Mouse (Mus musculus) lung, postnatal 25 days (tissue): ENCODE data around the gene Gm9732.
"Not testable (repeated sequence)": the region's sequence is repeated elsewhere in the genome, so short reads cannot be mapped to it uniquely, and the experiment has no call there.

ENCODE experiments used
- DNase-seq: peaks from one replicate; pipeline ENCODE4 v3.0.0; 2022; ENCODE audit warnings: low spot score

Gm9732 gene

GRCm38 (mm10) chr14:43274986-43275511 is at the start of gene Gm9732:
TSS of gene Gm9732 (plus strand) at chr14:43275036.
- DNase-seq, result not testable (repeated sequence)

DNA sequence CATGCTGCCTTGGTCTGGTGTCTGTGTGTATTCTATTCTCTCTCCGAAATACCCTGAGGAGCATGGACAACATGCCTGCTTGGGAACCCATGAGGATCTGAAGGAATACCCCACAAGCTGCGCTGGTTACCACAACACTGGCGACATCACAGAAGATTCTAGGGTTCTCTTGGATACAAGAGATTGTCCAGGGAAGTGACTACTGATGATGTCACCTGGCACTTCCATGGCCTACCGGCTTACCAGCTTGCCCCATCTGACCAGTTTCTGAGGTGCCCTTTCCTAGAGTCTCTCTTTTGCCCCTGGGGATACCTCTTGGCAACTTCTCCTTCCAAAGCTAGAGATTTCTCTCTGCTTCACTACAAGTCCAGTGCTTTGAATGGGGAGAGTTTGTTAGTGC is 39.6 kb upstream of the Gm9732 start, which contains the start of gene Gm8122:
Gene Gm8122 (minus strand): TSS at position 101 of the 400 bp plus-strand sequence.
- not testable (repeated sequence) for DNase-seq

- DNase-seq, result not testable (repeated sequence)
These were observed 37.1 kb upstream of the Gm9732 start for GRCm38 (mm10) chr14:43237769-43238168.

DNA sequence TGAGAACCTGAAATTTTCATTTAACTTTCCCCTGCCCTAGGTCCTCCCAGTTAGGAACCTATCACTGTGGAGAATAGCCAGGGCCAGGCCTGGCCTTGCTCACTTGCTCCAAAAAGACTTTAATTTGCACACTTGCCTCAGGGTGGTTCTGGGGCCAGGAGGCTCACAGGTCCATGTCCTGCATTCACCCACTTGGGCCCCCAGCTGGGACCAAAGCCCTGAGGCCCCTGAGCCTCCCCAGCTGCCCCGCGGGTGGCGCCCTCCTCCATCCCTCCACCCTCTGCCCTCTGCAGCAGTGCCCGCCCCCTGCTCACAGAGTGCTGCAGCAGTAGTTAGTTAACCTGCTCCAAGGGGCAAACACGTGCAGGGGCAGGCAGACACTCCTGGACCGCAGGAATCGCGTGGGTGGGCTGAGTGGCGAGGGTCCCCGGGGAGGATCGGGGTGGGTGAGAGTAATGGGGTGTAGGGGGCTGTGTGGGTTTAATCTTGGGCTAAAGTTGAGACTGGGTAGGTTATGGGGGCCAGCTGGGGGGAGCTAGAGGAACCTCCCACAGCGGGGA is 25.1 kb upstream of the Gm9732 start:
- DNase-seq, result not testable (repeated sequence)

GRCm38 (mm10) chr14:43250549-43251253 is 24.1 kb upstream of the Gm9732 start:
- DNase-seq, result not testable (repeated sequence)

GRCm38 (mm10) chr14:43256511-43256910 is 18.3 kb upstream of the Gm9732 start:
- DNase-seq, result not testable (repeated sequence)

DNA sequence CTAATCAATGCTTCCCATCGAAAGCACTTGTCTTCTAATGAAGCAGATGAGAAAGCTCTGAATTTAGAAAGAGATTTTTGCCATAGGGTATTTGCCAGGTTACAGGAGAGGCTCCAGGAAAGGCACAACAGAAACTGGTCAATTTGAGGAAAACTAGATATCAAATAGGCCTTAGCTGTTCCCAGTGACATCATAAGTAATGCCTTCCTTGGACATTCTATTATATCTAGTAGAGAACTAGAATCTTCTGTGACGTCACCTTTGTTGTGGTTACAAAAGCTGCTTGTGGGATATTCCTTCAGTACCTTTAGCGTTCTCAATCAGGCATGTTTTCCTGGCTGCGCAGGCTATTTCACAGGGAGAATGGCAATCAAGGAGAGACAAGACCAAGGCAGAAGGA is 16.5 kb upstream of the Gm9732 start, which contains the start of gene Gm8126:
Gene Gm8126 (plus strand): TSS at position 301 of the 400 bp plus-strand sequence.
- not testable (repeated sequence) for DNase-seq

DNA sequence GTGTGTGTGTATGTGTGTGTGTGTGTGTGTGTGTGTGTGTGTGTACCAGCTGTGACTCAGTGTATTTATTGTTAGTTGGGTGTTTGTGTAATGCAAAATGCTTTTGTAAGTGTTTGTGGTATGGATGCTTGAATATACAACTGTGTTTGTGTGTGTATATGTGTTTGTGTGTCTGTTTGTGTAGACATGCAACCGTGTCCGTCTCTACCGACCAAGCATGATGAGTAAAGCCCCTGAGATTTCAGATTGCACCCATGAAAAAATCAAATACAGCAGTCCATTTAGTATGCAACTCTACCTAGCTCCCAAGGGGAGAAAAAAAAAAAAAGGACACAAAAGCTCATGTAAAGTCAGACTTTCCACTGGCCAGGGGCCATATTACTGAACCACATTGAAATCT is 11.4 kb upstream of the Gm9732 start:
- DNase-seq, result not testable (repeated sequence)

- DNase-seq, result not testable (repeated sequence)
These were observed 6.2 kb upstream of the Gm9732 start for GRCm38 (mm10) chr14:43268521-43269084.

GRCm38 (mm10) chr14:43269211-43269610 is 5.6 kb upstream of the Gm9732 start:
- DNase-seq, result not testable (repeated sequence)

DNA sequence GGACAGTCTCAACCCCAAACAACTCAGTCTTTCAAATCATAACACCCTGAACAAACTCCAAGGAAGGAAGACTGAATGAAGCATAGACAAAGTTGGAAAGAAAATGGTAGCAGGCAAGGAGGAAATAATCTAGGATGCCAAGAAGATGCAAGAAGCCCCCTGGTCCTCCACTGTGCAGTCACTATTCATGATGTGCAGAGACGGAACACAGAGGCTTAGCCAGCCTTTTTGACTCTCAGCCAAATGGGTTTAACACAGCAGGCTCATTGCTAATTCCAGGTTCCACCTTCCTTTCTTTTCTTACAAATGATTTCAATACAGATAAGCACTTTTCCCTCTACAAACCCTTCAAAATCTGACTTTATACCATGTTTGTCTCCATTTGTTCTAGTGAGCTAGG is 1.7 kb upstream of the Gm9732 start:
- not testable (repeated sequence) for DNase-seq

GRCm38 (mm10) chr14:43275752-43276151 is 916 bp downstream of the Gm9732 start:
- not testable (repeated sequence) for DNase-seq

DNA sequence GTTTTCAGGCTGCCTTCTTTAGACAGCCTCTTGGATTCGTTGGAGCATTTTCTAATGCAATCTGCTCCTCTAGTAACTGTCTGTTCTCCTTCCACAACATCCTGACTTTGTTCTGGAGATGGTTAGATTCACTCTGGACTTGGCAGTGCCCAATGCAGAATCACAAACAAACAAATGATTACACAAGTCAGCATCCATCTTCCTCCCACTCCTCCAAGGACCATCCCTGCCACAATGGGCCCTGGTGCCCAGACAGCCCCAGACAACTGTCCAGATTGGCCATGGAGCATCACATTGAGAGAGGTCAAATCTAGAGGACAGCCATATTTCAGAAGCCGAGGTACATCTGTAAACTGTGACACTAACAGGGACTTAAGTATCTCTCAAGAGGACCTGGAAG is 2.6 kb downstream of the Gm9732 start:
- DNase-seq, result not testable (repeated sequence)

DNA sequence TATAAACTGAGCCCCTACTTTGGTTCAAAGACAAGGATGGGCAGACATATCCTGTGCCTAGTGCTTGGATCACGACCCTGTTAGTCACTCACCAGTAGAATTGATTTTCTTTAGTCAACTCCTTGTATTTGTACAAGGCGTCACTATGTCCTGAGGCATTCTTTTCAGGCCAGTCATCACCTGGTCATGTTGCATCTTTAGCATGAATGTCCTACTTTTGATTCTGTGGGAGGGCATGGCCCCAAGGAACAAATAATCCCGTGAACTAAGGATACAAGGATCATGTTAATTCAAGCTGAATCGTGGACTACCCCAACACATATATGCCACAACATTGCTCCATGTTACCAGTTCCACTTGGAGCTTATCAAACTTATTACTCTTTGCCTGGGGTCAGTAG is 3.3 kb downstream of the Gm9732 start:
- DNase-seq, result not testable (repeated sequence)

DNA sequence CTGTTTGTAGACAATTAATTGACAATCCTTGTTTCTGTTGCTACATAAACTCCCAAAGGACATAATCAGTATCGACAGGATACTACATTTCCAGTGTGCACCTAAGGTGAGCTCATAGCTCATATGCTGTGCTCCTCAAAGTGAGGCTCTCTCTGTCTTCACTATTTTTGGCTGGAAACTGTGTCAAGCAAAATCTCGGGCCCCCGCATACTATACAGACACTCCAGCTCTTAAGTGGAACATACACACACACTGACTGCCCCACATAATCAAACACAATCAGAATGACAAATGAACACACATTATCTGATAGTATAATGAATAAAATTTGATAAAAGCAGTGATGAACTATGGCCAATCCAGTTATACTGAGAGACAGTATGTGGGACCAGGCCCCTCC is 3.8 kb downstream of the Gm9732 start:
- DNase-seq, result not testable (repeated sequence)

GRCm38 (mm10) chr14:43293503-43293902 is 18.7 kb downstream of the Gm9732 start, which contains the start of gene Gm8127:
TSS of gene Gm8127 (minus strand) at chr14:43293832.
- DNase-seq, result not testable (repeated sequence)

GRCm38 (mm10) chr14:43319516-43319915 is 44.7 kb downstream of the Gm9732 start:
- not testable (repeated sequence) for DNase-seq

- not testable (repeated sequence) for DNase-seq
These were observed 53.8 kb downstream of the Gm9732 start for GRCm38 (mm10) chr14:43328603-43329002.

DNA sequence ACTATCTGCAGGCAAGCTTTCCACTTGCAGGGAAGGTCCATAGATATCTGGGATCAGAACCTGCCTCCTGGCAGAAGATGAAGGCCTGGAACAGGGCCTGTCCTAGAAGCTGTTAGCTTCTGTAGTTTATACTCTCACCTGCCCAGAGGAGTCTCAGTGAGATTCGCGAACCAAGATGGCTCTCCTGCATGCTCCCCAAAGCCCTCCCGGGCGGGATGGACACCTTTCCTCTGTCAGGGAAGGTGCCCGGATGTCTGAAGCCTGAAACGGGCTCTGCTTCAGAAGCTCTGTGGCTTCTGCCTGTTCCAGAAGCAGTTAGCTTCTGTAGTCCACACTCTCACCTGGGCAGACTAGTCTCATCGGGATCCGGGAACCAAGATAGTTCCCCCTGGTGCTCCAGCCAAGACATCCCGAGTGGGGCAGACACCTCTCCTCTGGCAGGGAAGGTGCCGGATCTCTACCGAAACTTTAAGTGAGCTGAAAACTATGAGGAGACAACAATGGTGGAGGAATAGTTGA is 56.6 kb downstream of the Gm9732 start:
- DNase-seq, result not testable (repeated sequence)

GRCm38 (mm10) chr14:43337646-43338045 is 62.8 kb downstream of the Gm9732 start:
- DNase-seq, result not testable (repeated sequence)

- DNase-seq, result not testable (repeated sequence)
These were observed 72.9 kb downstream of the Gm9732 start, which contains the start of gene 1700001F09Rik for GRCm38 (mm10) chr14:43347711-43348110. TSS of gene 1700001F09Rik (minus strand) at chr14:43347811.

GRCm38 (mm10) chr14:43352944-43353343 is 78.1 kb downstream of the Gm9732 start:
- DNase-seq, result not testable (repeated sequence)
